ENCODE assay signal across 19 mouse cellular contexts in the genomic region with DNA sequence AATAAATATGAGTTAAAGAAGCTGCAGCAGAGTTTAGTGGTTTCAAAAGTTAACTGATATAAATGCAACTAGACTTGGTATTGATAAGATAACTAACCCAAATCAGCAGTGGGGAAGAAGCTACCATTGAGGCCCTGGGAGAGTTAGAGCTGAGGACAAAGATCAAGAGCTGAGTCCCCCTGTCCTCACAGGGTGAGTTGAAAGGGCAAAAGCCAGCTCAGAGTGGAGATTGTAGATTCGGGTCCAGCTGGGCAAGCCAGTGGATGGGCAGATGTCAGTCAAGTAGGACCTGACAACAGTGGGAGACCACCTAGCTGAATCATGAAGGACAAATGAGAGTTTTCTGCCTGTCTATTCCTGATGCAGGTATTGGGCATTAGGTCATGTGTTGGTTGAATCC.
DNase-seq lines count a peak whose midpoint lies in the region.
"Had no signal": no experiment of that assay in that cellular context is flagged by ENCODE, and none has a peak within 500 bp of the region (broad histone marks: within the 10 kb centered on the region; RNA-seq: fewer than 3 reads in every experiment).

No protein-coding gene starts in this region.

- no peak overlapping the region for H3K4me3 ChIP-seq in heart, embryonic 10.5 days

- no peaks in the 10 kb centered on the region for H3K4me1 ChIP-seq in heart, embryonic 10.5 days

- WGBS in heart, embryonic 10.5 days, result 76% methylated on average over 1 of the region's 1 CpGs

- peak; percentile 61 for DNase-seq in heart, adult 11 months
- no peak for DNase-seq in heart, adult 18-20 months
- DNase-seq in heart, embryonic 10.5 days (ENCODE audit: low spot score), result peak; percentile 68
- DNase-seq in heart, adult 8-10 months (ENCODE audit: low spot score), result no peak
- peak; percentile 16 for DNase-seq in testis, postnatal 10 days (ENCODE audit: low spot score)
- DNase-seq in testis, postnatal 14 days (ENCODE audit: low spot score), result no peak
- DNase-seq: adrenal gland, adult 2 months; adrenal gland, adult 8-10 months; adrenal gland, postnatal 10 days; adrenal gland, postnatal 14 days; adrenal gland, postnatal 25 days; adrenal gland, postnatal 36 days; B cell, adult 2 months; cerebellum, adult 11 months; cerebellum, adult 11-12 months; cerebellum, adult 18-20 months had no signal

- no peaks in the 10 kb centered on the region for H3K36me3 ChIP-seq in heart, embryonic 10.5 days
- H3K36me3 ChIP-seq: G1E had no signal

- no peak overlapping the region for H3K27ac ChIP-seq in heart, embryonic 10.5 days

- no peaks in the 10 kb centered on the region for H3K27me3 ChIP-seq in heart, embryonic 10.5 days (ENCODE audit: insufficient read depth, poor library complexity, severe bottlenecking)
- H3K27me3 ChIP-seq: CH12.LX, Patski had no signal

- H3K9me3 ChIP-seq in heart, embryonic 10.5 days, result peaks cover 6% of the 10 kb centered on the region

Comparison
In these comparisons a context has a peak if more than half of its experiments do, and no peak if none do; other contexts are left out.
1. DNase-seq: peak in heart, adult 11 months (single experiment), heart, embryonic 10.5 days (single experiment) and testis, postnatal 10 days (single experiment); none in heart, adult 18-20 months (0 of 2), heart, adult 8-10 months (single experiment) and testis, postnatal 14 days (single experiment).